Mouse (Mus musculus) liver, adult 2 months (tissue): Measurements from ENCODE around the gene 4930539E08Rik. TPM values are rescaled to one million over a fixed set of nuclear protein-coding genes. Genes with fewer than 3 reads are reported as not detected.

ENCODE experiments used
- DNase-seq: peaks from one replicate; pipeline ENCODE4 v3.0.0-alpha.2; 2011; ENCODE audit warnings: low read depth, low spot score; ENCODE audit errors: extremely low read depth
- H3K27ac ChIP-seq: fragments of 200-500 bp; replicated peaks from 2 replicates; pipeline ENCODE4 v1.5.1; 2012; ENCODE audit warnings: low read depth, mild to moderate bottlenecking, control low read depth, inconsistent platforms, low read length; ENCODE audit not compliant: insufficient read depth
- H3K27me3 ChIP-seq: fragments of 200-500 bp; 2 replicates; pipeline ENCODE4 v1.6.1; 2012; ENCODE audit warnings: mild to moderate bottlenecking, moderate library complexity, low read length, inconsistent platforms; ENCODE audit not compliant: control insufficient read depth, insufficient read depth
- H3K36me3 ChIP-seq: fragments of 200-500 bp; 2 replicates; pipeline ENCODE4 v1.6.1; 2012; ENCODE audit warnings: low read length, inconsistent platforms; ENCODE audit not compliant: control insufficient read depth, insufficient read depth
- H3K4me1 ChIP-seq: fragments of 200-500 bp; 2 replicates; pipeline ENCODE4 v1.6.1; 2011; ENCODE audit warnings: low read length; ENCODE audit not compliant: control insufficient read depth, insufficient read depth
- H3K4me3 ChIP-seq: fragments of 200-500 bp; 2 replicates; pipeline ENCODE4 v1.5.1; 2011; ENCODE audit warnings: low read depth, mild to moderate bottlenecking, control low read depth, low read length, moderate library complexity; ENCODE audit not compliant: insufficient read depth
- H3K79me2 ChIP-seq: fragments of 200-500 bp; 2 replicates; pipeline ENCODE4 v1.6.1; 2012; ENCODE audit warnings: inconsistent platforms, mild to moderate bottlenecking, low read length, moderate library complexity; ENCODE audit not compliant: control insufficient read depth, insufficient read depth
- H3K9ac ChIP-seq: fragments of 200-500 bp; 2 replicates; pipeline ENCODE4 v1.6.1; 2012; ENCODE audit warnings: low read depth, mild to moderate bottlenecking, control low read depth, inconsistent platforms, low read length
- CTCF ChIP-seq: fragments of 200-500 bp; IDR thresholded peaks from 2 replicates; pipeline ENCODE4 v1.5.1; 2011; ENCODE audit warnings: low read depth, low read length, control low read depth
- POLR2A ChIP-seq: fragments of 200-500 bp; IDR thresholded peaks from 2 replicates; pipeline ENCODE4 v1.6.1; 2011; ENCODE audit warnings: low read length, control low read depth; ENCODE audit not compliant: insufficient read depth; ENCODE audit errors: extremely low read depth
- WGBS: fragments of 180-500 bp; shearing (Covaris S2); methylation state at CpG from one replicate; pipeline ENCODE4 v1.1.7; 2018; 5-methylcytosine and 5-hydroxymethylcytosine counted together
- polyA plus RNA-seq: library from polyadenylated mRNA; depleted of rRNA; stranded (reverse); fragments of >200 nt; gene quantifications from 2 replicates; pipeline ENCODE4 v1.2.3, GENCODE M21; 2012
- total RNA-seq: library from RNA; depleted of rRNA; stranded (reverse); fragments of >200 nt; gene quantifications from 2 replicates; pipeline ENCODE4 v1.2.3, GENCODE M21; 2014

4930539E08Rik gene
- total and polyA plus RNA-seq, 2 experiments: 0.09 to 0.10 TPM

- Histone ChIP-seq H3K79me2 (no peaks in the 10 kb centered on the region), H3K27ac (no peak overlapping the region)
- WGBS: 93% methylated on average over 13 of the region's 13 CpGs
Measured at GRCm38 (mm10) chr17:28905377-28905916, 9.7 kb downstream of the 4930539E08Rik start.

DNA sequence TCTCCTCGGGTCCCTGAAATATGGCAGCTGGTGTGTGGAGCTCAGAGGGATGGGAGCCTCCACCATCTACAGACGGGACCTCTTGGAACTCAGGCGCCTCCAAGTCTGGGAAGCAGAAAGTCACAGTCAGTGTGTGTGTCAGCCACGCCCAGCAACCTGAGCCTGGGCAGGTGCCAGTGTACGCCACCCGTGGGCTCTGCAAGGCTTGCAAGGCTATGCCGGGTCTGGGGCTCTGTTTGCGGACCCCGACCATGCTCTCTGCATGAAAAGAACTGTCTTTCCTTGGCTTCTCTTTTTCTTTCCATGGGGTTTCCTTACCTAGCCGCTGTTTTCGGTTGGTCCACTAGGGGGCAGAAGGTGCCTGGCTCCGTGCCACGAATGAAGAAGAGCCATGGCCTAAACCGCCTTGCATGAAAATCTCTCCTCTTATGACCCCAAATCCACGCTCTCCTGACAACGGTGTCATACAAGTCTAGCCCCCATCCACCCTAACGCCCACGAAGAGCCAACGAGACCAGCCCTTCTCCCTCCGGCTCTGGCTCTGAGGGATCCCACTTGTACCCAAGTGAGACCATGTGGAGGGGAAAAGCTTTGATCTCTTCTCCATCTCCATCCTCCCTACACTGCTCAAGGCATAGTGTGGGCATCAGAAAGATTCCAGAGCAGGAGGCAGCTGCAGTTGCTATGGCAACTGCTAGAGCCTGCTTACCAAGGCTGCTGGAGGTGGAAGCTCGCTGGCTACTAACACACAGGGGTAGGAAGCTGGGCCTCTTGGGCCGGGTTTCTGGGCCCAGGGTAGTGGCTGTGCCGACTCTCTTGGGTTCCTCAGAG, 10.4 kb downstream of the 4930539E08Rik start:
- Histone ChIP-seq H3K4me3 (no peak overlapping the region), H3K9ac (no peak overlapping the region), H3K4me1 (0 out of 2 replicates have a peak, but pooled peaks cover under 1% of the 10 kb centered on the region), H3K79me2 (no peaks in the 10 kb centered on the region), H3K27ac (no peak overlapping the region), H3K36me3 (no peaks in the 10 kb centered on the region), H3K27me3 (no peaks in the 10 kb centered on the region)
- TF ChIP-seq CTCF (peak; percentile 91), POLR2A (no peak)
- DNase-seq: peak; percentile 19
- WGBS: 37% methylated on average over 23 of the region's 23 CpGs

More at GRCm38 (mm10) chr17:28905377-28905916, 9.7 kb downstream of the 4930539E08Rik start:
- Histone ChIP-seq H3K4me1 (0 out of 2 replicates have a peak, but pooled peaks cover 3% of the 10 kb centered on the region), H3K9ac (no peak overlapping the region), H3K36me3 (no peaks in the 10 kb centered on the region), H3K4me3 (no peak overlapping the region), H3K27me3 (no peaks in the 10 kb centered on the region)
- TF ChIP-seq CTCF: no peak
- no peak for TF ChIP-seq POLR2A
- DNase-seq: no peak

DNA sequence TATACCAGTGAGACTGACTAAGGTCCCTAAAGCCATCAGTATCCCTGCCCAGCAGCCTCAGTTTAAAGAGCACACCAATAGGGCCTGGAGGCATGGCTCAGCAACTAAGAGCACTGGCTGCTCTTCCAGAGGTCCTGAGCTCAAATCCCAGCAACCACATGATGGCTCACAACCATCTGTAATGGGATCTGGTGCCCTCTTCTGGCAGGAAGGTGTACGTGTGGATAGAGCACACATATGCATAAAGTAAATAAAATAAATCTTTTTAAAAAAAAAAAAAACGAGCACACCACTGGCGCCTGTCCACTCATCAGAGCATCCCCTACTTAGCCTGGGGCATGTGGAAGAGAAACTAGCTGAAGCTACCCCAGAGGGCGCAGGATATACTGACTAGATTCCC, 13.6 kb downstream of the 4930539E08Rik start:
- H3K36me3 ChIP-seq: no peaks in the 10 kb centered on the region
- no peak overlapping the region for H3K27ac ChIP-seq
- TF ChIP-seq POLR2A (no peak), CTCF (peak; percentile 38)
- H3K27me3 ChIP-seq: no peaks in the 10 kb centered on the region
- peaks cover 3% of the 10 kb centered on the region; the same call in 1 of the 2 replicates for H3K4me1 ChIP-seq
- WGBS: 89% methylated on average over 4 of the region's 4 CpGs
- no peak overlapping the region for H3K4me3 ChIP-seq
- no peaks in the 10 kb centered on the region for H3K79me2 ChIP-seq
- no peak for DNase-seq
- H3K9ac ChIP-seq: no peak overlapping the region

GRCm38 (mm10) chr17:28899427-28899826, 15.7 kb downstream of the 4930539E08Rik start:
- Histone ChIP-seq H3K27me3 (no peaks in the 10 kb centered on the region), H3K4me3 (no peak overlapping the region), H3K9ac (no peak overlapping the region), H3K27ac (no peak overlapping the region), H3K36me3 (no peaks in the 10 kb centered on the region), H3K79me2 (no peaks in the 10 kb centered on the region), H3K4me1 (peaks cover 3% of the 10 kb centered on the region; the same call in 1 of the 2 replicates)
- 84% methylated on average over 19 of the region's 19 CpGs for WGBS
- no peak for DNase-seq
- TF ChIP-seq CTCF: no peak
- no peak for TF ChIP-seq POLR2A

- H3K27me3 ChIP-seq: no peaks in the 10 kb centered on the region
- no peaks in the 10 kb centered on the region for H3K36me3 ChIP-seq
- no peaks in the 10 kb centered on the region for H3K79me2 ChIP-seq
- H3K9ac ChIP-seq: no peak overlapping the region
- no peak overlapping the region for H3K27ac ChIP-seq
- peaks cover 9% of the 10 kb centered on the region; the same call in 1 of the 2 replicates for H3K4me1 ChIP-seq
- DNase-seq: peak; percentile 66
- TF ChIP-seq CTCF (no peak), POLR2A (no peak)
- WGBS: 27% methylated on average over 5 of the region's 5 CpGs
- H3K4me3 ChIP-seq: no peak overlapping the region
Measured at GRCm38 (mm10) chr17:28898249-28898648, 16.9 kb downstream of the 4930539E08Rik start.

- no peak overlapping the region for H3K27ac ChIP-seq
- H3K9ac ChIP-seq: no peak overlapping the region
- no peaks in the 10 kb centered on the region for H3K79me2 ChIP-seq
- no peaks in the 10 kb centered on the region for H3K27me3 ChIP-seq
- DNase-seq: no peak
- H3K36me3 ChIP-seq: no peaks in the 10 kb centered on the region
- no peak overlapping the region for H3K4me3 ChIP-seq
- 85% methylated on average over 5 of the region's 5 CpGs for WGBS
- TF ChIP-seq POLR2A: no peak
- no peak for TF ChIP-seq CTCF
- H3K4me1 ChIP-seq: peaks cover 9% of the 10 kb centered on the region; the same call in 1 of the 2 replicates
Measured at GRCm38 (mm10) chr17:28897817-28898216, 17.3 kb downstream of the 4930539E08Rik start.
